Mouse (Mus musculus): Measurements from ENCODE around the gene Chil3.

- TF ChIP-seq CTCF (IDR thresholded peaks at IDR 0.05; ENCODE audit: insufficient read depth, low read depth, low read length) (no peak), POLR2A (IDR thresholded peaks at IDR 0.05; ENCODE audit: insufficient read depth, low read depth, low read length) (no peak)
These were observed 13.0 kb downstream of the Chil3 start for GRCm38 (mm10) chr3:106154413-106154812.
